Mouse (Mus musculus) MEL (cell line): Measurements from ENCODE around the gene Cblb. TPM values are rescaled to one million over a fixed set of nuclear protein-coding genes. Genes with fewer than 3 reads are reported as not detected.

Experiments
- DNase-seq: peaks from one replicate; pipeline ENCODE4 v3.0.0; 2011; ENCODE audit warnings: low read depth, low spot score
- H3K27ac ChIP-seq: 2 replicates; pipeline ENCODE4 v1.5.1; 2012; ENCODE audit warnings: low read depth, mild to moderate bottlenecking, control low read depth, low read length, moderate library complexity; ENCODE audit not compliant: control insufficient read depth
- H3K27me3 ChIP-seq, 2 experiments: fragments of 150-350 bp in 1 of 2; sonication (generic) in 1 of 2; 2 replicates each; pipeline ENCODE4 v1.6.1; 2012; ENCODE audit warnings: low read length in 2 of 2, mild to moderate bottlenecking in 2 of 2, improper control_type of control experiment in 1 of 2, moderate library complexity in 1 of 2; ENCODE audit not compliant: insufficient read depth in 2 of 2, control insufficient read depth in 1 of 2
- H3K36me3 ChIP-seq, 2 experiments: 2 replicates each; pipeline ENCODE4 v1.6.1; 2012 to 2014; ENCODE audit warnings: low read length in 2 of 2, improper control_type of control experiment in 1 of 2, inconsistent platforms in 1 of 2, mild to moderate bottlenecking in 1 of 2; ENCODE audit not compliant: insufficient read depth in 2 of 2, control insufficient read depth in 1 of 2
- H3K4me1 ChIP-seq, 2 experiments: fragments of 150-350 bp in 1 of 2; sonication (generic) in 1 of 2; 2 replicates each; pipeline ENCODE4 v1.6.1; 2012; ENCODE audit warnings: low read length in 2 of 2, improper control_type of control experiment in 1 of 2, mild to moderate bottlenecking in 1 of 2; ENCODE audit not compliant: insufficient read depth in 2 of 2, control insufficient read depth in 1 of 2
- H3K4me3 ChIP-seq, 2 experiments: fragments of 150-350 bp in 1 of 2; sonication (generic) in 1 of 2; 2 replicates each; pipeline ENCODE4 v1.5.1; 2012; ENCODE audit warnings: low read depth in 2 of 2, low read length in 2 of 2, mild to moderate bottlenecking in 2 of 2, moderate library complexity in 2 of 2, control low read depth in 1 of 2, improper control_type of control experiment in 1 of 2; ENCODE audit not compliant: control insufficient read depth in 1 of 2, insufficient read depth in 1 of 2
- H3K79me2 ChIP-seq: 2 replicates; pipeline ENCODE4 v1.6.1; 2012; ENCODE audit warnings: mild to moderate bottlenecking, low read length, moderate library complexity; ENCODE audit not compliant: control insufficient read depth, poor library complexity, insufficient read depth
- H3K9ac ChIP-seq: 2 replicates; pipeline ENCODE4 v1.6.1; 2012; ENCODE audit warnings: low read depth, mild to moderate bottlenecking, control low read depth, low read length, moderate library complexity; ENCODE audit not compliant: control insufficient read depth, poor library complexity, severe bottlenecking
- H3K9me3 ChIP-seq: fragments of 150-350 bp; sonication (generic); replicated peaks from 2 replicates; pipeline ENCODE4 v1.6.1; 2012; ENCODE audit warnings: mild to moderate bottlenecking, low read length, improper control_type of control experiment, moderate library complexity; ENCODE audit not compliant: insufficient read depth
- CHD2 ChIP-seq: IDR thresholded peaks from 2 replicates; pipeline ENCODE4 v1.6.1; 2011; ENCODE audit warnings: low read length, improper control_type of control experiment
- CTCF ChIP-seq, 3 experiments: IDR thresholded peaks in 2 of 3; conservative IDR thresholded peaks in 1 of 3; 2 replicates each; pipeline ENCODE4 v1.5.1; 2011 to 2012; ENCODE audit warnings: low read length in 3 of 3, low read depth in 2 of 3, mild to moderate bottlenecking in 2 of 3, improper control_type of control experiment in 1 of 3, inconsistent platforms in 1 of 3, mixed read lengths in 1 of 3, moderate library complexity in 1 of 3; ENCODE audit not compliant: control insufficient read depth in 1 of 3, insufficient read depth in 1 of 3, poor library complexity in 1 of 3, severe bottlenecking in 1 of 3
- EP300 ChIP-seq, 2 experiments: IDR thresholded peaks; 2 replicates each; pipeline ENCODE4 v1.6.1; 2011; ENCODE audit warnings: improper control_type of control experiment in 2 of 2, low read length in 2 of 2, low read depth in 1 of 2, mild to moderate bottlenecking in 1 of 2
- MYC ChIP-seq: IDR thresholded peaks from 2 replicates; pipeline ENCODE4 v1.6.1; 2011; ENCODE audit warnings: low read depth, mild to moderate bottlenecking, low read length, improper control_type of control experiment, moderate library complexity
- RCOR1 ChIP-seq: IDR thresholded peaks from 2 replicates; pipeline ENCODE4 v1.6.1; 2012; ENCODE audit warnings: low read depth, mild to moderate bottlenecking, inconsistent platforms, low read length, improper control_type of control experiment
- UBTF ChIP-seq: IDR thresholded peaks from 2 replicates; pipeline ENCODE4 v1.6.1; 2012; ENCODE audit warnings: low read depth, mild to moderate bottlenecking, inconsistent platforms, low read length, improper control_type of control experiment, moderate library complexity, borderline replicate concordance; ENCODE audit not compliant: insufficient read depth
- ZMIZ1 ChIP-seq: IDR thresholded peaks from 2 replicates; pipeline ENCODE4 v1.6.1; 2012; ENCODE audit warnings: low read depth, mild to moderate bottlenecking, inconsistent platforms, low read length, improper control_type of control experiment, moderate library complexity
- polyA plus RNA-seq, 2 experiments: library from polyadenylated mRNA; stranded (reverse) in 1 of 2; unstranded in 1 of 2; fragments of >175 nt in 1 of 2; fragments of >200 nt in 1 of 2; gene quantifications; 2 replicates each; pipeline versions ENCODE4 v1.2.1 to v1.2.4; 2012; ENCODE audit warnings: low replicate concordance in 2 of 2, low read depth in 1 of 2; ENCODE audit not compliant: insufficient read length in 2 of 2, insufficient read depth in 1 of 2, missing spikeins in 1 of 2
- total RNA-seq: library from RNA; depleted of rRNA; stranded (reverse); fragments of 300-350 nt; gene quantifications from 2 replicates; pipeline ENCODE4 v1.2.3, GENCODE M21; 2012

Gene Cblb
- total and polyA plus RNA-seq, 3 experiments, result 1.5 to 5.7 TPM; not detected in 1

DNA sequence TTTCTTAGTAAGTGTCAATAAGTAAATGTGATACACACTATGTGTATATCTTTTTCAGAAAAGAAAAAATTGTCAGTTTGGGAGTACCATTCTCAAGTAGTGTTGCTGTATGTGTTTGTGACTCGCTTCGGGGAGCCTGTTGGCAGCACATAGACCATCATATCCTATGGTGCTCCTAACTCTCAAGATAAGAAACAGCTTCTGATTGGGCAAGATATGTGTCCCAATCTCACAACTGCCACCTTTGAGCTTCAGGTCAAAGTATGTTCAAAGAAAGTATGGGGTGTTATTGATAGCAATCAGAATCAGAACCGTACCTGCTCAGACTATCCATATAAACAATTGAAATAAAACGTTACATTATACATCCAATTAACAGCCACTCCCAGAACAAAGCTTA is 219.9 kb downstream of the Cblb start:
- Histone ChIP-seq H3K9me3 (no peaks in the 10 kb centered on the region), H3K4me3 (no peak overlapping the region), H3K4me1 (no peaks in the 10 kb centered on the region)

More for the DNA sequence above, 219.9 kb downstream of the Cblb start:
- H3K79me2 ChIP-seq, result no peaks in the 10 kb centered on the region
- no peaks in the 10 kb centered on the region for H3K27me3 ChIP-seq
- no peak overlapping the region for H3K9ac ChIP-seq
- H3K27ac ChIP-seq, result no peak overlapping the region
- TF ChIP-seq CHD2 (no peak), CTCF (IDR thresholded peaks at IDR 0.05 in 2 of 3, conservative IDR thresholded peaks at IDR 0.05 in 1 of 3; ENCODE audit: control insufficient read depth in 1 of 3, insufficient read depth in 1 of 3, low read depth in 2 of 3, low read length in 3 of 3, poor library complexity in 1 of 3, severe bottlenecking in 1 of 3) (no peak), ZMIZ1 (no peak), EP300 (IDR thresholded peaks at IDR 0.05; ENCODE audit: low read depth in 1 of 2, low read length in 2 of 2) (no peak), UBTF (no peak), RCOR1 (no peak), MYC (no peak)
- no peaks in the 10 kb centered on the region; a peak in 1 of 4 replicates for H3K36me3 ChIP-seq
- DNase-seq, result no peak
